Mouse (Mus musculus): ENCODE measurements around the gene Mindy4. TPM values are rescaled to one million over a fixed set of nuclear protein-coding genes. Genes with fewer than 3 reads are reported as not detected.

The Mindy4 gene
- polyA plus RNA-seq, 1 experiment, result 1.0 TPM

- no peak overlapping the region for H3K4me3 ChIP-seq (ENCODE audit: extremely low read depth, insufficient read depth, insufficient read length)
- no peak for DNase-seq (ENCODE audit: low read depth in 1 of 2, low spot score in 2 of 2)
- H3K27ac ChIP-seq (ENCODE audit: insufficient read depth, low read length), result no peak overlapping the region
- H3K27me3 ChIP-seq (ENCODE audit: control insufficient read depth, insufficient read depth, low read length), result no peaks in the 10 kb centered on the region
- no peaks in the 10 kb centered on the region for H3K36me3 ChIP-seq (ENCODE audit: control insufficient read depth, insufficient read depth, low read length)
- TF ChIP-seq POLR2A (IDR thresholded peaks at IDR 0.05; ENCODE audit: low read depth, low read length) (no peak), CTCF (IDR thresholded peaks at IDR 0.05; ENCODE audit: extremely low read depth, insufficient read depth, insufficient read length, insufficient replicate concordance) (no peak)
- 90% methylated on average over 8 of the region's 8 CpGs for WGBS
- H3K4me1 ChIP-seq (ENCODE audit: control insufficient read depth, insufficient read depth, insufficient read length), result no peaks in the 10 kb centered on the region
Observed at GRCm38 (mm10) chr6:55252731-55253247, 49.6 kb downstream of the Mindy4 start.

- Histone ChIP-seq H3K4me3 (ENCODE audit: extremely low read depth, insufficient read depth, insufficient read length) (no peak overlapping the region), H3K4me1 (ENCODE audit: control insufficient read depth, insufficient read depth, insufficient read length) (no peaks in the 10 kb centered on the region), H3K27ac (ENCODE audit: insufficient read depth, low read length) (no peak overlapping the region), H3K27me3 (ENCODE audit: control insufficient read depth, insufficient read depth, low read length) (no peaks in the 10 kb centered on the region), H3K36me3 (ENCODE audit: control insufficient read depth, insufficient read depth, low read length) (no peaks in the 10 kb centered on the region)
- TF ChIP-seq CTCF (IDR thresholded peaks at IDR 0.05; ENCODE audit: extremely low read depth, insufficient read depth, insufficient read length, insufficient replicate concordance) (no peak), POLR2A (IDR thresholded peaks at IDR 0.05; ENCODE audit: low read depth, low read length) (no peak)
- no peak for DNase-seq (ENCODE audit: low read depth in 1 of 2, low spot score in 2 of 2)
- WGBS, result 48% methylated on average over 13 of the region's 13 CpGs
Observed at GRCm38 (mm10) chr6:55256500-55257191, 53.5 kb downstream of the Mindy4 start.

- no peaks in the 10 kb centered on the region for H3K4me1 ChIP-seq (ENCODE audit: control insufficient read depth, insufficient read depth, insufficient read length)
- DNase-seq (ENCODE audit: low read depth in 1 of 2, low spot score in 2 of 2), result no peak
- no peak overlapping the region for H3K27ac ChIP-seq (ENCODE audit: insufficient read depth, low read length)
- no peak for TF ChIP-seq POLR2A (IDR thresholded peaks at IDR 0.05; ENCODE audit: low read depth, low read length)
- no peak for TF ChIP-seq CTCF (IDR thresholded peaks at IDR 0.05; ENCODE audit: extremely low read depth, insufficient read depth, insufficient read length, insufficient replicate concordance)
- no peaks in the 10 kb centered on the region for H3K36me3 ChIP-seq (ENCODE audit: control insufficient read depth, insufficient read depth, low read length)
- H3K4me3 ChIP-seq (ENCODE audit: extremely low read depth, insufficient read depth, insufficient read length), result no peak overlapping the region
- WGBS, result 70% methylated on average over 7 of the region's 7 CpGs
- H3K27me3 ChIP-seq (ENCODE audit: control insufficient read depth, insufficient read depth, low read length), result no peaks in the 10 kb centered on the region
Observed at GRCm38 (mm10) chr6:55257246-55257645, 54.1 kb downstream of the Mindy4 start.

- no peak overlapping the region for H3K27ac ChIP-seq (ENCODE audit: insufficient read depth, low read length)
- no peaks in the 10 kb centered on the region for H3K4me1 ChIP-seq (ENCODE audit: control insufficient read depth, insufficient read depth, insufficient read length)
- no peak for TF ChIP-seq POLR2A (IDR thresholded peaks at IDR 0.05; ENCODE audit: low read depth, low read length)
- TF ChIP-seq CTCF (IDR thresholded peaks at IDR 0.05; ENCODE audit: extremely low read depth, insufficient read depth, insufficient read length, insufficient replicate concordance), result no peak
- no peak overlapping the region for H3K4me3 ChIP-seq (ENCODE audit: extremely low read depth, insufficient read depth, insufficient read length)
- DNase-seq (ENCODE audit: low read depth in 1 of 2, low spot score in 2 of 2), result no peak
- 84% methylated on average over 14 of the region's 14 CpGs for WGBS
- no peaks in the 10 kb centered on the region for H3K36me3 ChIP-seq (ENCODE audit: control insufficient read depth, insufficient read depth, low read length)
- no peaks in the 10 kb centered on the region for H3K27me3 ChIP-seq (ENCODE audit: control insufficient read depth, insufficient read depth, low read length)
Observed at GRCm38 (mm10) chr6:55258428-55259325, 55.5 kb downstream of the Mindy4 start.

GRCm38 (mm10) chr6:55262161-55262560, 59.0 kb downstream of the Mindy4 start:
- Histone ChIP-seq H3K4me3 (ENCODE audit: extremely low read depth, insufficient read depth, insufficient read length) (no peak overlapping the region), H3K4me1 (ENCODE audit: control insufficient read depth, insufficient read depth, insufficient read length) (no peaks in the 10 kb centered on the region; the same call in 1 of the 2 replicates), H3K36me3 (ENCODE audit: control insufficient read depth, insufficient read depth, low read length) (no peaks in the 10 kb centered on the region), H3K27me3 (ENCODE audit: control insufficient read depth, insufficient read depth, low read length) (no peaks in the 10 kb centered on the region), H3K27ac (ENCODE audit: insufficient read depth, low read length) (no peak overlapping the region)
- DNase-seq (ENCODE audit: low read depth in 1 of 2, low spot score in 2 of 2), result no peak
- 86% methylated on average over 12 of the region's 12 CpGs for WGBS
- TF ChIP-seq CTCF (IDR thresholded peaks at IDR 0.05; ENCODE audit: extremely low read depth, insufficient read depth, insufficient read length, insufficient replicate concordance) (no peak), POLR2A (IDR thresholded peaks at IDR 0.05; ENCODE audit: low read depth, low read length) (no peak)

- H3K36me3 ChIP-seq (ENCODE audit: control insufficient read depth, insufficient read depth, low read length), result no peaks in the 10 kb centered on the region
- no peak overlapping the region for H3K4me3 ChIP-seq (ENCODE audit: extremely low read depth, insufficient read depth, insufficient read length)
- H3K4me1 ChIP-seq (ENCODE audit: control insufficient read depth, insufficient read depth, insufficient read length), result no peaks in the 10 kb centered on the region; the same call in 1 of the 2 replicates
- H3K27me3 ChIP-seq (ENCODE audit: control insufficient read depth, insufficient read depth, low read length), result no peaks in the 10 kb centered on the region
- peak overlapping the region; percentile 4; the same call in 1 of the 2 replicates for H3K27ac ChIP-seq (ENCODE audit: insufficient read depth, low read length)
- no peak for TF ChIP-seq CTCF (IDR thresholded peaks at IDR 0.05; ENCODE audit: extremely low read depth, insufficient read depth, insufficient read length, insufficient replicate concordance)
- no peak for TF ChIP-seq POLR2A (IDR thresholded peaks at IDR 0.05; ENCODE audit: low read depth, low read length)
- WGBS, result 81% methylated on average over 5 of the region's 5 CpGs
- no peak for DNase-seq (ENCODE audit: low read depth in 1 of 2, low spot score in 2 of 2)
Observed at GRCm38 (mm10) chr6:55263490-55264046, 60.4 kb downstream of the Mindy4 start.
